Mouse (Mus musculus) lung, adult 10 weeks (tissue): ENCODE measurements around the gene Cyp2c50. TPM values are rescaled to one million over a fixed set of nuclear protein-coding genes. Genes with fewer than 3 reads are reported as not detected.

Experiments
- polyA plus RNA-seq: library from polyadenylated mRNA; stranded (reverse); fragments of 350-450 nt; fragmentation: Illumina TruSeq; extraction: RNeasy Lipid Tissue Mini Kit (QIAGEN cat#74804); gene quantifications from one replicate; pipeline ENCODE4 v1.2.3, GENCODE M21; 2014; ENCODE audit warnings: low read depth, low replicate concordance; ENCODE audit not compliant: insufficient read depth

The Cyp2c50 gene
- polyA plus RNA-seq, result not detected

DNA sequence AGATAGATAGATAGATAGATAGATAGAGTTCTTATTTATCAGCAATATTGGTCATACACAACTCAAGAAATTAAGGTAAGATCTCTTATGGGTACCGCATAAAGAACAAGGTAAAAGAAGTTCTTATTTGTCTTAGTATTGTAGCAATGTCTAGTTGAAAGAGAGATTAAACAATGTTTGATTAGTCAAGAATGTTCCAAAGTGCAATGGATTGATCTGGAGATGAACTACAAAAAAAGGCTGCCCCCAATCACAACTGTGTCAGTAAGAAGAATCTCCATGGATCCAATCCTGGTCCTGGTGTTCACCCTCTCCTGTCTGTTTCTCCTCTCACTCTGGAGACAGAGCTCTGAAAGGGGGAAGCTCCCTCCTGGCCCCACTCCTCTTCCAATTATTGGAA, at the start of gene Cyp2c50:
Cyp2c50 (plus strand) TSS at position 268 of the 400 bp plus-strand sequence.

DNA sequence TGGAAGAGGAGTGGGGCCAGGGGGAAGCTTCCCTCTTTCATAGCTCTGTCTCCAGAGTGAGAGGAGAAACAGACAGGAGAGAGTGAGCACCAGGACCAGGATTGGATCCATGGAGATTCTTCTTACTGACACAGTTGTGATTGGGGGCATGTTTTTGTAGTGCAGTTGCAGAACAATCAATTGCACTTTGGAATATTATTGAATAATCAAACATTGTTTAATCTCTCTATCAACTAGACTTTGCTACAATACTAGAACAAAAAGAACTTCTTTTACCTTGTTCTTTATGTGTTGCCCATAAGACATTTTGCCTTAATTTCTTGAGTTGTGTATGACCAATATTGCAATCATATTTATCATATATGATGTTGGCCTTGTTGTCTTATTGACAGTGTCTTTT, 15.8 kb upstream of the Cyp2c50 start, which contains the start of gene Cyp2c54:
Cyp2c54 (minus strand) TSS at position 127 of the 400 bp plus-strand sequence.

Other genes starting within 250 kb of the Cyp2c50 start
- gene Cyp2c69, start 202.9 kb upstream of the Cyp2c50 start, polyA plus RNA-seq, result not detected
- gene Cyp2c37, start 97.3 kb upstream of the Cyp2c50 start, polyA plus RNA-seq, result not detected
- gene Cyp2c54, start 15.9 kb upstream of the Cyp2c50 start, polyA plus RNA-seq, result not detected
- gene Cyp2c70, start 97.6 kb downstream of the Cyp2c50 start, polyA plus RNA-seq, result not detected
- gene Pdlim1, start 182.2 kb downstream of the Cyp2c50 start, polyA plus RNA-seq, result 131 TPM